Mouse (Mus musculus) heart, postnatal 36 days (tissue): ENCODE results near the gene Cmtm8. TPM values are rescaled to one million over a fixed set of nuclear protein-coding genes. Genes with fewer than 3 reads are reported as not detected.
A peak's percentile ranks its signal among the peaks of the same experiment; 100 is the strongest.

ENCODE experiments used
- DNase-seq, 2 experiments: peaks; one replicate each; pipeline ENCODE4 v3.0.0; 2021 to 2022
- intact Hi-C: fragments of 180-260 bp; cut with DNase I; formaldehyde crosslinking; loops from one replicate; pipeline ENCODE4 v1.15.1; 2025
- total RNA-seq, 2 experiments: library from RNA; stranded (reverse); gene quantifications; 2 replicates each; pipeline ENCODE4 v1.2.3; 2021

Gene Cmtm8
- total RNA-seq, 2 experiments from 2014 or later, result 10.7 to 11.0 TPM

DNA sequence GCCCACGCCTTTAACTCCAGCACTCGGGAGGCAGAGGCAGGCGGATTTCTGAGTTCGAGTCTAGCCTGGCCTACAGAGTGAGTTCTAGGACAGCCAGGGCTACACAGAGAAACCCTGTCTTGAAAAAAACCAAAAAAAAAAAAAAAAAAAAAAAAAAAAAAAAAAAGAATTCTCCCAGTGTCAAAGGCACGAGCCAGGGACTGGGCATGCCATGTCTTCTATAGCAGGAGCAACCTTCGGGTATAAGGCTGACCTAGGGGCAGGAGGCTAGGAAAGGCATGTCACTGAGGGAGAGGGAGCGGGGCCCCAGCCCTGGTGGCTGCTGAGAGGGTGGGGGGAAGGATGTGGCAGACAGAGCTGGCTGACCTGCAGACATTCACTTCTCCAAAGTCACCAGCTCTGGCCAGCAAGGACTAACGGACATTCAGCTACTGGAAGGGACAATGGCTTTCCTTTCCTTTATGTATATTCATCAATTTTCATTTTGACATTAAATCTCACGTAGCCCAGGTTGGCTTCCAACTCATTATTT is 50.1 kb downstream of the Cmtm8 start:
- intact Hi-C loops, result no loop called here
- DNase-seq, result no peak

DNA sequence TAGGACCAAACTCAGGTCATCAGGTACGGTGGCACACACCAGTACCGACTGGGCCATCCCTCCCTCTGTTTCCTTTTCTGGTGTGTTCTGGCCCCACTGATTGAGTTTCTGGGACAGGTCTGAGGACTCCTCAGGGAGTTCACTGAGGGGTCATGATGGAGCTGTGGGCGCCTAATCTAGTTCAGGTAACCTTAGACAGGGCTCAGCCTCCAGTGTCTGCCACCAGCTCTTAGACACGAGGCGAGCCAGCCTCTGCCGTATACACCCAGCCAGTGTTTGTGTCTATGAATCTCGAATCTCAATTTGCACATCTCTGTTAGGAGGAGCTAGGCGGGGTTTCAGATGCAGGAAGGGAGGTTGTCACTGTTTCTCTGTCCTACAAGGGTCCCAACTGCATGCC is 54.0 kb downstream of the Cmtm8 start:
- no peak for DNase-seq
- intact Hi-C loops, result no loop called here

DNA sequence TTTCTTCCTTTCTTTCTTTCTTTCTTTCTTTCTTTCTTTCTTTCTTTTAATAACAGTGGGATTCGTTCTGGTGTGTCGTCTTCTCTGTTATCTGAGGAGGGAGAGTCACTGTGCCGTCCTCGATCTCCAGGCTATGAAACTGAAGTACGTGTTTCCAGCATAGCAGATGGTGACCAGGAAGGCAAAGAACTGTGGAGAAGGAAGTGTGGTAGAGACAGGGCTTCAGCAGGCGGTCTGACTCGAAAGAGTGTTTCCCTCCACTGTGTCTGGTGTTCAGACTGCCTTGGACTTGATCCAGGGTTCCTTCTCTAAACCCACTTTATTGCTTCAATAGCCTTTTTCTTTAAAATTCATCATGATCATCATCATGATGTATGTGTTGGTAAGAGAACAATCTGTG is 54.4 kb downstream of the Cmtm8 start:
- intact Hi-C loops, result no loop called here
- DNase-seq, result no peak

DNA sequence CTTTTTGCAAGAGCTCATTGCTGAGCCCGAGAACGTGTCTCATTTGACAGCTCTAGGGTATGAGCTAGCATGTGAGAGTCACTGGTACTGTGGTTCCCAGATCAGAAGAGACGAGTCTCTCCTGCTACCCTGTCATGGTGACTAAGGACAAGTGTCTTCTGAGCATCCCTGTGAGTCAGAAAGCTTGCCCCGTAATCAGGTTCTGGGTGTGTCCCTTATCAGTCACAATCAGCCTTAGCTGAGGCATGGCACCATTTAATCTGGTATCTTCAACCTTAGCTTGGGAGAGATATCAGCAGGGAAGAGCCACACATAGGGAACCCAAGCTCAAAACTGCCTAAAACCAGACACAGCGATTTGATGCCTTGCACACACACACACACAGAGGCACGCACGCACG is 55.3 kb downstream of the Cmtm8 start:
- intact Hi-C loops, result no loop called here
- no peak for DNase-seq

DNA sequence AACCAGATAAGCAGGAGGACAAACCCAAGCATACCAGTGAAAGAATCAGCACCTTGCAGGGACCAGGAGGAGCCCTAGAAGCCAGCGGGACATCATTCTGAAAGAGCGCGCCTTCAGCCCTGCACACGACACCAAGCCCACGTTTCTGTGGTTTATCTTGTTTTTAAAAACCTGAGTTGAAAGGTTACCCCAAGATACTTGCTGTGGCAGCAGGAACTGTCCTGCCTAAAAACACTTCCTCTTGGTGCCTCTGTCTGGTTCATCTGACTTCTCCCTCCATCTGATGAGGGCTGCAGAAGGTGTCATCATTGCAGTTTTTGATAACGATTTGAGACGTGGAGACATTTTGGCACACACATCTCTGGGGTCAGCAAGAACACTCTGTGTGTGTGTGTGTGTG is 56.2 kb downstream of the Cmtm8 start:
- DNase-seq, result no peak
- intact Hi-C loops, result no loop called here

DNA sequence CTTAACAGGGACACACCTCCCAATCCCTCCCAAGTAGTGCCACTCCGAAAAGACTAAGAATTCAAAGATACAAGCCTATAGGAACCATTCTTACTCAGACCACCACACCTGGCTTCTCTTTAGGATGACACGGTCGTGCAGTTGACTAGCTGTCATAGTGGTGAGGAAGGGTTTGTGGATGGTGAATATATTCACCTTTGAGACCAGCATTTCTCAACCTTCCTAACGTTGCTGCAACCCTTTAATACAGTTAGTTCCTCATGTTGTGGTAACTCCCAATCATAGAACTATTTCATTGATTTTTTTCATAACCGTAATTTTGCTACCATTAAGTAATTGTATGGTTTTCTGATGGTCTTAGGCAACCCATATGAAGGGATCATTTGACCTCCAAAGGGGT is 56.8 kb downstream of the Cmtm8 start:
- DNase-seq, result no peak
- intact Hi-C loops, result no loop called here

DNA sequence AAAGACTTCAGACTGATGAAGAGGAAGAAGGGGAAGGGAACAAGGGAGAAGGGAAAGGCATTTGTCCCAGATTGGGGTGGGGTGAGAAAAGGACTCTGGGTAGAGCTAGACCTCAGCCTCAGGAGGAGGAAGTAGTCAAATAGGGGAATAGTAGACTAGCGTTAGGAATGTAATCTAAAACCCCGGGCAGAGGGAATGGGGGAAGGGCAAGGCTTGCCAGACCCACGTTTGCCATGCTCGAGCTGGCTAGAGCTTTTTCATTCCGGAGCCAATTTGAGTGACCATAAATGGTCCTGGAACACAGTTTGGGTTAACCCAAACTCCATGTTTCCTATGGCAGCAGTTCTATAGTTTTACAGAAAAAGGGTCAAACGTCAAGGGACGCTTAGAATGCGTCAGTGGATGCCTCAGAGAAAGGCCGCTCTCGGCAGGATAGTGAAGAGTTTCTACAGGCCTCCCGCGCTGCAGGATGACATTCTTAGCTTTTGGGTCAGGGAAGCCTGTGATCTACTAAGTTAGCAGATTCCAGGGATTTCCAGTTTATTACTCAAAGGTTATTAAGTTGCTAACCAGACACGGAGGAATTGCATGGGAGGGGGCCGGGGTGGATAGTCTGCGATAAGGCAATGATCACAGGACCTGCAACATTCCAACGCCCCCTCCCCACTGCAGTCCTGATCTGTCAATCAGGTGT is 58.4 kb downstream of the Cmtm8 start:
- DNase-seq, result no peak
- intact Hi-C loops, result no loop called here

DNA sequence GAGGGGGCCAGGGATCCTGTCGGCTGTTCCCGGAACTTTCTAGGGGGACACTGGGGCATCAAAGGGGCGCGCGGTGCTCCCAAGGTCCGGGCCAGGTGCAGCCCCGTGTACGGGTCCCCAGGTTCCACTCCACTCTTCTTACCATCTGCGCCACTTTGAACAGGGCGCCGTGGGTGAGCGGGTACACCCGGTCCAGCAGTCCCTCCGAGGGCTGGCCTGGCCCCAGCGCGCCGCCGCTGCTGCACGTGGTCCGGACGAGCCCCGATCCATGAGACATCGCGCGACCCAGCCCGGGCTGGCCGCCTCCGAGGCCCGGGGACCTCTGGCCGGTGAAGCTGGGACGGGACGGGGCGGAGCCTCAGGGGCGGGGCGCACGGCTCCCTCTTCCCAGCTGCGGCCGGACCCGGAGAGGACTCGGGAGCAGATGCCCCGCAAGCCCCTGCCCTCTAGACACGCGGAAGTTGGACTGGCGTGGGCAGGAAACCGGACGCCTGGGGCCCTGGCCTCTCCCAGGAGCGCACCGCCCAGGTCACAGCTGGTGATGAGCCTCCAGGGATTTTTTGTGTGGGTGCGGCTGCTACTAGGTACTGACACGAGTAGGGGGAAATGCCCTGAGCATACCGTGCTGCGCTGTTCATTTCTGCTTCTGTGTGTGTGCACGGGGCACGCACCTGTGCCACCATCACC is 62.3 kb downstream of the Cmtm8 start, which contains the start of gene Cmtm7:
TSS of gene Cmtm7 (minus strand) at position 331 of the 687 bp plus-strand sequence.
- DNase-seq, result peak; percentile 80 to 84
- intact Hi-C loops, result loop anchor here (2.0 kb wide), 1 partner anchor 29 kb away; no protein-coding TSS in a partner anchor

DNA sequence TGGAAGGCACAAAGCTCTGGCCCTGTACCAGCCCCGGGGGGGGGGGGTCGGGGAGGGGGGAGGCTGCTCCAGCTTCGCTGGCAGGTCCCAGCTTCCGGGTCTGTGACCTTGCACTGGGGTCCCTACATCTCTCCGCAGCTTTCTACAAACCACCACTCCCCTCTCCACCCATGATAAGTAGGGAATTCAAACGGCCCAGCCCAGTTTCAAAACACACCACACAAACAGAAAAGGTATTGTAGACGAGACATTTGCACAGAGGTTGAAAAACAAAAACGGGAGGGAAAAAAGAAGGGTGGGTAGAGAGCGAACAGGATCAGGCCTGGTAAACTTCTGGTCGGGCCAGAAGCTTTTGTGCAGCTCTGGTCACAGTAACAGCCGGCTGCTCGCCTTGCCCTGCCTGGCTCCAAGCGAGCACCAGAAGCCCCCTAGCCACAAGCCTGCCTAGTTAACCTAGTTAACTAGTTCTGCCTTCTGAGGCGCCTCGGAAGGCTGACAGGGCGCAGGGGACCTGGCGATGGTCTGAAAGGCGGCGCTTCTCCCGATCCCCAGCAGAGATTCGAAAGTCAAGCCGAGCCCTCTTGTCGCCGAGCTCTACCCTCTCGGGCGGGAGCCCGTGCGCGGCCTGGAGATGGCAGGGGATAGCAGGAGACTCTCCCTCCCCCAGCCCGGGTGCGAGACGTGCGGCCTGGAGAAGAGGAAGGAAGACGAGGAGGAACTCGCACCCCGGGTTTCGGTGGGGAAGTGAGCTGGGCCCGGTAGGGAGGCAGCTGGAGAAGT is 63.0 kb downstream of the Cmtm8 start:
- DNase-seq, result peak in 1 of 2 experiments; percentile 58
- intact Hi-C loops, result loop anchor here (2.0 kb wide), 1 partner anchor 28 kb away; no protein-coding TSS in a partner anchor

DNA sequence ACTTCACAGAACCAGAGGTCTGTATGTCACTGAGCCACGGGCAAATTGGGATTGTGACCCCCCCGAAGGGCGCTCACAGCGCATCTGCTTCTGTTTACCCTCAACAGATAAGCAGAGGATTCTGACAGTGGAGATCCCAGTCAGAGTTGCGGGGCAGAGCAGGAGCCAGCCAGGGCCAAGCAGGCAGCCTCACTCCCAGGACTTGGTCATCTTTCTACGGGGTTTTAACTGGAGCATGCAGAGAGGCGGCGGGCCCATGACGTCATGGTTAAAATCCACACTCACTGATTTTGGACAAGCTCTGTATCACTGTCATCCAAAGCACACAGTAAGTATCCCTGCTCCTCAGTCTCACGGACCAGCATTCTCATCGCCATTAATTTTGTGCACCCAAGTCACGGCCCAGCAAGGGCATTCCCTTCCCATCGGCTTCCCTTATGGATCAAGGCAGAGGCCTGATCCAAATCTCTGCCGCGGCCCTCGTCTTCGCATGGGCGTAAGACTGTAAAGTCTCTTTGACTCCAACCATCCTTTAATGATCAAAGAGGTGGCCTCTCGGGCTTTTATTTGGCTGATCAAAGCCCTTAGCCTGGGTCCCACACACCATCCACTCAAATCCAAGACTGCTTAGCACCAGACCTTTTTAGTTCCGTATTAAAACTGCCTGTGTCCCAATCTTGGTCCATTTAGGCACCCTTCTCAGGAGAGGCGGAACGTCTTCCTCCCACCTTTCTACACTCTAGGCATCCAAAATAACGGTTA is 63.8 kb downstream of the Cmtm8 start:
- intact Hi-C loops, result loop anchor here (2.0 kb wide), 1 partner anchor 27 kb away; no protein-coding TSS in a partner anchor

DNA sequence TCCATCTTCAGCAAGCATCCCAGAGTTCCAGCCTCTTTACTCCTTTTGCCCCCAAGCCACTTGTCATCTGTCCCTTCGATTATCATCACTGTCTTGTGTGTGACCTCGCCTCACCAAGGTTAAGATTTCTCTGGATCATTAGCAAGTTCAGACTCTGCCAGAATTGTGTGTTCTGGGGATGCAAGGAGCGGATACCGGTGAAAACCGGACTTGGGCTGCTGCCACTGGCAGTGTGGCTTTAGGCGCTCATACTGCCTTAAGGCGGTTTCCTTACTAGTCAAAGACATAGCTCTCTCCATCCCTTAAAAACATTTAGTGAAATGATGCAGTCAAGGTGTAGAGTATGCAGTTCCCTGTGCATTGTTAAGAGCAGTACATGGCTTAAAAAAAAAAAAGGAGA is 65.1 kb downstream of the Cmtm8 start:
- intact Hi-C loops, result no loop called here
- no peak for DNase-seq

More for the DNA sequence above, 63.8 kb downstream of the Cmtm8 start:
- peak in 1 of 2 experiments; percentile 44 for DNase-seq

DNA sequence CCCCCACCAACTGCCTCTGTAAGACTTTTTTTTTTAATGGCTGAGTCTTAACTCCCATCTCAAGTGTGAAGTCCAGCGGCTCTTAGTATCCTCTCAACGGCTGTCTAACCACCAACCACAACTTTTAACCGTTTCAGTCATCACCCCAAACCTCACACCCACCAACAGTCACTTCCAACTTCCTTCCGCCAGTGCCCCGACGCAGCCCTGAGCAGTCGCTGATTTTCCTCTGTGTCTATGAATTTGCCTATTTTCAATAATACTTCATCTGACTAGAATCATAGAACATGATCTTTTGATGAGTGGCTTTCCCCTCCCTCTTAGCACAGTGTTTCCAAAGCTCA is 65.9 kb downstream of the Cmtm8 start:
- DNase-seq, result no peak
- intact Hi-C loops, result no loop called here

DNA sequence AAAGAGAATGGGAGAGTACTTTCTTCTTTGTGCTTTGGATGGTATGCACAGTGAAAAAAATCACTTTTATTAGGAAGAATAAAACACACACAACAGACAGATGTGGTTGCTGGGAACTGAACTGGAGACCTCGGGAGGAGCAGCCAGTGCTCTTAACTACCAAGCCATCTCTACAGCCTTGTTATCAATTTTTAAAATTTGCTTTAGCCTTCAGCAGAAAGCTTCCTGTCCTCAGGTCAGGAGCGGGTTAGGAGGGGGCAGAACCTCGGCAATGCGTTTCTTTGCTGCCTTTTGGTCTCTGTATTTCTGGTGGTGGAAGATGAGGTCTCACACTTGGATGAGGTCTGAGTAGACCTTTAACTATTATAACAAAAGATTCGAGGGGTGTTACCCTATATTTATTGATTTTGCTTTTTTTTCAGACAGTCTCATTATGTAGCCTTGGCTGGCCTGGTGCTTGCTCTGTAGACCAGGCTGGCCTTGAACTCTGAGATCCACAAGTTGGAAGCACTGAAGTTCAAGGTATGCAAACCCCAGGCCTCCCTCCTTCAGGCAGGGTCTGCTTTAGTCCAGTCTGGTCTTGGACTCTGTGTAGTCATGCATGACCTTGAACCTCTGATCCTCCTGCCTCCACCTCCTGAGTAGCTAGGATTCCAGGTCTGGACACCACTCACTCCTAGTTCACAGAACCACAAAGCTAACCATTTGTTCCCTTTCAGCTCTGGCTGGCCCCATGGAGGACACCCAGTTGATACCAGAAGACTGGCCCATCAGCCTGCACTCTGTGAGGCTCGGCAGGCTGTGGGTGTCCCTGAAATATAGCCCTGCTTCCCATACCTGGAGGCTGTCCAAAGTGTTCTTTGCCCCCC is 66.5 kb downstream of the Cmtm8 start:
- intact Hi-C loops, result no loop called here
- no peak for DNase-seq

DNA sequence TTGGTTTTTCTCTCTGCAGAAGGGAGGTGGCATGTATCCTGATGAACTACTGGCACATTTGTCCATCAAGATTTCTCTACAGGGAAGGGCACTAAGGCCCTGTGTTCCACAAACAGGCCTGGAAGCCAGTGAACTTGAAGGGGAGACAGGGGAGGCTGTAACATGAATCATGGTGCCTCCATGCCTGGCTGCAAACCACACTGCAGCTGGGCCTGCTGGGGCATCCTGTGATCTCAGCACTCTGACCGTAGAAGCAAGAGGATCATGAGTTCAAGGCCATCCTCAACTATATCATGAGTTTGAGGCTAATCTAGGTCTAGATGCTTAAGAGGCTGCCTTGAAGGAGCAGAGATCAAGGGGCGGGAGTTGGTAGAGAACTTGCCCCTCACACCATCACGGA is 67.6 kb downstream of the Cmtm8 start:
- intact Hi-C loops, result no loop called here
- no peak for DNase-seq

DNA sequence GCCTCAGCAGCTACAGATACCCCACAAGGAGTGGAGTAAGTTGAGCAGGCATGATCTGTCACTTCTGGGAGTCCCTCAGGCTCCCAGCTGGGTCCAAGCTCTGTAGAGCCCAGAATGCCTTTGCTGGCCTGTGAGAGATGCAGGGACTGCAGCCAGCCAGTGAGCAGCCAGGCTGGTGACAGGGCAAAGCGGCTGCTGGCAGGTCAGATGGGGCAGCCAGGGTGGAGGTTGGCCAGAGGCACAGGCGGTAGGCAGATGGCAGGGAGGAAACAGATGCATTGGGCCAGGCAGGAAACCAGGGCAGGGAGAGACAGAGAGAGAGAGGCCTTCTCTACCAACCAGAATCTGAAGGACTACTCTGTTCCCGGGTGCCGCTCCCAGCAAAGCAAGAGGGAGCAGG is 68.7 kb downstream of the Cmtm8 start:
- peak; percentile 38 to 46 for DNase-seq
- intact Hi-C loops, result no loop called here

DNA sequence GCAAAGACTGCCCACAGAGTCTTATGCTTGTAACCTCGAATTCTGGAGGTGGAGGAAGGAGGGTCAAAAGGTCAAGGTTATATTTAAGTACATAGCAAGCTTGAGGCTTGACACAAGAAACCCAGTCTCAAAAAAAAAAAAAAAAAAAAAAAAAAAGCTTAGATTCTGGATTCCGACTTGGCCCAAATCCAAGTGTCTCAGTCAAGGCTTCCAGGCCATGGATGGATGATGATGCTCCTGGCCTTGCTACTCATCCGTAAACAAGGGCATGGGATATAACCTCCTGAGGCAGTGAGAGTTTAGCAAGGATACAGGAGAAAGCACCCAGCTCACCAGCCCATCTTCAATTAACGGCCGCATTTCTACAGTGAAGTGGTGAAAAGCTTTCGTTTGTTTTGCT is 69.3 kb downstream of the Cmtm8 start:
- intact Hi-C loops, result no loop called here
- DNase-seq, result no peak

DNA sequence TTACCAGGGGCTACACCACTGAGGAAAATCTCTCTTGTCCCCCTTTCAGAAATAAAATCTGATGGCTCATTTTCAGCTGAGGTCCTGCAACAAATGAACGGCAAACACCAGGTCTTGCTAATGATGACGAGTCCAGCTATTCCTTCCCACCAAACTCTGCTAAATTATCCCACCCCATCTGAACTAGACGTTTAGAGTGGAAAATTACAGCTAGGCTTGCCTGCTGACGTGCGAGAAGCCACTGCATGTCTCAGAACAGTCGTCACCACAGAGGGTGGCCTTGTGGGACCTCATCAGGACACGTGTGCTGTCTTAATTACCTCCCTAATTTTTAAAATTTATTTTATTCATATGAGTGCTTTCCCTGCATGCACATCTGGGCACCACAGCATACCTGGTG is 72.4 kb downstream of the Cmtm8 start:
- DNase-seq, result no peak
- intact Hi-C loops, result no loop called here

DNA sequence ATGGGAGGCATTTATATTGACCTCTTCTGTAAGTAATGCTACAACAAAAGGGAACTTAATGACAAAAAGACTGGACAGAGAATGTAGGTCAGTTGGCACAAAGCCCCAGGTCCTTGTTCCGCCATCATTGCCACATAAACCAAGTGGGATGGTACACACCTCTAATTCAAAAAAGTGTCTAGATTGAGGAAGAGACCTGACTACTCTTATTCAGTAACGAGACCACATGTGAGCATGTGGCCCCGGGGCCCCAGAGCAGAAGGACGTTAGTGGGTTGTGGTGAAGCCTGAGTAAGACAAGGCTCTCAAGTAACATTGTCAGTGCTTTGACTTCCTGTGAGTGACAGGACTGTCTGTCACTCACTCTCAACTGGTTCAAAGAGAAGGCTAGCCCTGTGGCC is 73.7 kb downstream of the Cmtm8 start:
- no peak for DNase-seq
- intact Hi-C loops, result no loop called here

DNA sequence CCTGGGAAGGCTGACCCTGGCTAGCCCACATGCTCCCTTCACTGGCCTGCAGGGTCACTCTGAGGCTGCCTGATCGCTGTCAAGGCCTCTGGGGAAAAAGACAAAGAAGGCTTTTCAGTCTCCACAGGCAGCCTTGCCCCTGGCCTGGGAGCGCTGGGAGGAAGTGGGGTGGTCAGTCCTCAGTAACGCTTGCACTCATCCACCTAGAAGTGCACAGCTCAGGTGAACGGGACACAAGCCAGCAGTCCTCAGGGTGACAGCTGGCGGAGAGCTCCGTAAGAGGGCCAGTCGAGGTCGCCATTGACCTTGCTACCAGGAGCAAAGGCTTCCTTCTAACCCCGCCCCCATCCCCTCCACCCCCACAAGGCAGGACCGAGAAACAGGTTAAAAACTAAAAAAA is 75.9 kb downstream of the Cmtm8 start:
- intact Hi-C loops, result no loop called here
- DNase-seq, result no peak

DNA sequence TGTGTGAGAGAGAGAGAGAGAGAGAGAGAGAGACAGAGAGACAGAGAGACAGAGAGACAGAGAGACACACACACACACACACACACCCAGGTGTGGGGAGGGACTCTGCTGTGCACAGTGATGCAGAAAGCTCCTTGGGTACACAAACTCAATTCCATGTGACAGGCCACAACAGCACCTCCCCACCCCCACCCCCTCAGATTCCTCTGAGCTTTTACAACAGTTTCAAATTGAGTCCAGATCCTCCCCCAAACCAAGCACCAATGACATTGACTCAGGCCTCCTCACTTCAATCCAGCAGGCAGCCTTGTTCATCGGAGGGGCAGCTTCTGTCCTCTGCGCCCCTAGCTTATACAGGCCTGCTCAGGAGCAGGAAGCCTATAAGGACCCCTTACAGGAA is 76.4 kb downstream of the Cmtm8 start:
- intact Hi-C loops, result no loop called here
- DNase-seq, result no peak
